In genomic region chr1:165754205-165754604, GRCm38 (mm10) we compare ENCODE assay signal across 20 mouse cellular contexts. TPM values are rescaled to one million over a fixed set of nuclear protein-coding genes. Genes with fewer than 3 reads are reported as not detected.
A peak's percentile ranks its signal among the peaks of the same experiment; 100 is the strongest.
DNase-seq lines count a peak whose midpoint lies in the region; ATAC-seq lines count a peak whose summit lies in the region.
"Had no signal": no experiment of that assay in that cellular context is flagged by ENCODE, and none has a peak within 500 bp of the region (broad histone marks: within the 10 kb centered on the region; RNA-seq: fewer than 3 reads in every experiment).

No protein-coding gene starts in this region.

- no peak overlapping the region for H3K9ac ChIP-seq in midbrain, embryonic 13.5 days (replicated peaks)
- H3K9ac ChIP-seq: embryonic facial prominence, embryonic 12.5 days; forebrain, embryonic 12.5 days; heart, embryonic 12.5 days; hindbrain, embryonic 14.5 days had no signal

- H3K4me2 ChIP-seq in midbrain, embryonic 13.5 days (replicated peaks), result no peak overlapping the region
- H3K4me2 ChIP-seq: embryonic facial prominence, embryonic 12.5 days; forebrain, embryonic 12.5 days; heart, embryonic 12.5 days; hindbrain, embryonic 14.5 days had no signal

- H3K9me3 ChIP-seq in midbrain, embryonic 13.5 days, result no peaks in the 10 kb centered on the region
- H3K9me3 ChIP-seq: forebrain, embryonic 12.5 days; heart, embryonic 12.5 days; hindbrain, embryonic 10.5 days had no signal

- intact Hi-C loops in gastrocnemius, postnatal 14 days (cut with DNase I; ENCODE audit: low total_unique reads), result no loop called here

- no peaks in the 10 kb centered on the region for H3K36me3 ChIP-seq in midbrain, embryonic 13.5 days
- H3K36me3 ChIP-seq: embryonic facial prominence, embryonic 12.5 days; forebrain, embryonic 12.5 days; heart, embryonic 12.5 days; hindbrain, embryonic 10.5 days had no signal

- ATAC-seq in midbrain, embryonic 13.5 days, result no peak
- ATAC-seq: forebrain, embryonic 16.5 days; intestine, postnatal 0 days had no signal

- no peak overlapping the region for H3K4me3 ChIP-seq in midbrain, embryonic 13.5 days (replicated peaks)
- H3K4me3 ChIP-seq: embryonic facial prominence, embryonic 12.5 days; forebrain, embryonic 12.5 days; heart, adult 2 months; heart, embryonic 12.5 days; hindbrain, embryonic 10.5 days had no signal

- H3K27me3 ChIP-seq in midbrain, embryonic 13.5 days, result no peaks in the 10 kb centered on the region
- H3K27me3 ChIP-seq: embryonic facial prominence, embryonic 12.5 days; heart, embryonic 12.5 days had no signal

- DNase-seq in gastrocnemius, adult 18-20 months (ENCODE audit: low spot score), result peak; percentile 86
- no peak for DNase-seq in gastrocnemius, postnatal 4 days (ENCODE audit: low spot score in 2 of 2)
- peak; percentile 81 for DNase-seq in fat pad, adult 2 months (ENCODE audit: extremely low read depth, low read depth, low spot score)
- DNase-seq in gastrocnemius, postnatal 14 days, result peak; percentile 64
- DNase-seq in retina, postnatal 1 day, result no peak
- no peak for DNase-seq in Muller cell, postnatal 12 days (ENCODE audit: inconsistent ontology term)
- DNase-seq: adrenal gland, adult 2 months; adrenal gland, postnatal 36 days; cerebellum, adult 9-10 months; cerebellum, postnatal 25 days; heart, adult 2 months; kidney, adult 8-10 months had no signal

- no peaks in the 10 kb centered on the region for H3K4me1 ChIP-seq in midbrain, embryonic 13.5 days (replicated peaks)
- H3K4me1 ChIP-seq: embryonic facial prominence, embryonic 12.5 days; forebrain, embryonic 12.5 days had no signal

- 91% methylated on average over 6 of the region's 6 CpGs for WGBS in midbrain, embryonic 13.5 days

- H3K27ac ChIP-seq in midbrain, embryonic 13.5 days, result no peak overlapping the region
- H3K27ac ChIP-seq: embryonic facial prominence, embryonic 12.5 days; forebrain, embryonic 12.5 days; heart, adult 2 months; hindbrain, embryonic 10.5 days; hindbrain, embryonic 14.5 days had no signal

RNA-seq across cellular contexts. Expression of gene Creg1, which starts 9.3 kb away (rescaled TPM):
- 10 to 100 TPM; 54.3 to 62.4 TPM for total RNA-seq in gastrocnemius, adult 18-20 months (2021)
- total RNA-seq in gastrocnemius, postnatal 4 days (2021), result 10 to 100 TPM; 27.5 to 28.3 TPM
- total RNA-seq in gastrocnemius, postnatal 14 days (2021), result 10 to 100 TPM; 40.3 to 44.6 TPM
- 21.7 and 23.8 TPM in 2 replicates for polyA plus RNA-seq in midbrain, embryonic 13.5 days (2015; fragmentation: Nextera tagmentation; extraction: Ambion mirVana)

RNA-seq across cellular contexts. Expression of gene Cd247, which starts 34.3 kb away (rescaled TPM):
- under 1 TPM; 0.23 to 0.26 TPM for total RNA-seq in gastrocnemius, adult 18-20 months (2021)
- 1 to 10 TPM in 1 of 2 experiments, under 1 TPM in 1; 0.70 to 1.1 TPM for total RNA-seq in gastrocnemius, postnatal 4 days (2021)
- total RNA-seq in gastrocnemius, postnatal 14 days (2021), result 1 to 10 TPM; 1.3 to 1.9 TPM
- 1.6 and 2.2 TPM in 2 replicates for polyA plus RNA-seq in midbrain, embryonic 13.5 days (2015; fragmentation: Nextera tagmentation; extraction: Ambion mirVana)

RNA-seq across cellular contexts. Expression of gene Rcsd1, which starts 44.6 kb away (rescaled TPM):
- total RNA-seq in gastrocnemius, adult 18-20 months (2021), result 100 to 1,000 TPM in 1 of 2 experiments, 10 to 100 TPM in 1; 89.6 to 103 TPM
- total RNA-seq in gastrocnemius, postnatal 4 days (2021), result 100 to 1,000 TPM; 108 to 126 TPM
- 100 to 1,000 TPM; 117 to 125 TPM for total RNA-seq in gastrocnemius, postnatal 14 days (2021)
- 8.0 and 8.3 TPM in 2 replicates for polyA plus RNA-seq in midbrain, embryonic 13.5 days (2015; fragmentation: Nextera tagmentation; extraction: Ambion mirVana)

Comparison
In these comparisons a context has a peak if more than half of its experiments do, and no peak if none do; other contexts are left out.
1. DNase-seq: peak in gastrocnemius, adult 18-20 months (single experiment), fat pad, adult 2 months (single experiment) and gastrocnemius, postnatal 14 days (single experiment); none in gastrocnemius, postnatal 4 days (0 of 2), retina, postnatal 1 day (single experiment) and Muller cell, postnatal 12 days (single experiment).